Mouse (Mus musculus): ENCODE results near the gene Fcgr3. TPM values are rescaled to one million over a fixed set of nuclear protein-coding genes. Genes with fewer than 3 reads are reported as not detected.

Fcgr3 gene
- polyA plus RNA-seq, 1 experiment: 20.6 TPM

DNA sequence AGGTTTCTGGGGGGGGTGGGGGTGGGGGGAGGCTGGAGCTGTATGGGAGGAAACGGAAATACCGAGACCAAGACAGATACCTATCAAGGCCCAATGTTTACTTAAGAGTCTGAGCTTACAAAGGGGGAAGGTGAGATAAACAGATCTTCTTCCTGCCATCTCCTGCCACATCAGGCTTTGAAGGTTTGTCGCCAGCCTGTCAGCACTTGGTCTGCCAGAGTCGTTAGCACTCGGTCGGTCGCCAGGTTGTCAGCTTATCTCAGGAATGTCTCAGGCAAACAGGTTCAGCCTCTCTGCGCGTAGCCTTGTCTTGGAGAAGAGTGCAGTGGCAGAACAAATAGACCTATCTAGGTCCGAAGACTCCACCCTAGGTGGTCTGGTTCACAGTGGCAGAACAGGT, 4.3 kb downstream of the Fcgr3 start:
- TF ChIP-seq CTCF (IDR thresholded peaks at IDR 0.05; ENCODE audit: extremely low read depth, insufficient read depth, insufficient read length, insufficient replicate concordance): no peak
- TF ChIP-seq POLR2A (IDR thresholded peaks at IDR 0.05; ENCODE audit: low read depth, low read length): no peak
- DNase-seq (ENCODE audit: low read depth in 1 of 2, low spot score in 2 of 2): no peak
- Histone ChIP-seq H3K4me3 (ENCODE audit: extremely low read depth, insufficient read depth, insufficient read length) (no peak overlapping the region), H3K4me1 (ENCODE audit: control insufficient read depth, insufficient read depth, insufficient read length) (peaks cover 8% of the 10 kb centered on the region), H3K27me3 (ENCODE audit: control insufficient read depth, insufficient read depth, low read length) (peaks cover 2% of the 10 kb centered on the region), H3K36me3 (ENCODE audit: control insufficient read depth, insufficient read depth, low read length) (no peaks in the 10 kb centered on the region), H3K27ac (ENCODE audit: insufficient read depth, low read length) (peak overlapping the region; percentile 59; the same call in 1 of the 2 replicates)
- WGBS: 50% methylated on average over 10 of the region's 10 CpGs

DNA sequence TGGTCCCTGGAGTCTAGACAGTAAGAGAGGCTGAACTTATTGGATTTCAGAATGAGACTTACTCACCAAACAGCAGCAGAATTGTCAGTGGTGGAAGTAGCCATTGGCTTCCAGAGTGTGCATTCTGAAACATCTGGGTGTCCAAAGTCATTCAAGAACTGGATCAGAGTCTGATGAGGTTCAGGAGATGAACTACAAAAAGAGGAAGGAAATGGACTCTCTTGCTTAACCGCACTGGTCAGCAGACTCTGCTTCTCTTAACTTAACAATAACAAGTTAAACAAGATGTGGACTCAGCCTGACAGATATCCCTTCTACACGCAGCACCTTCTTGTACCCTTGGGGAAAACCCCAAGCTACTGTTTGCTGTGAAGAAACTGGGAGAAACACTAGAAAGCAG, 5.5 kb downstream of the Fcgr3 start:
- Histone ChIP-seq H3K27ac (ENCODE audit: insufficient read depth, low read length) (peak overlapping the region; percentile 17; the same call in 1 of the 2 replicates), H3K4me3 (ENCODE audit: extremely low read depth, insufficient read depth, insufficient read length) (no peak overlapping the region), H3K4me1 (ENCODE audit: control insufficient read depth, insufficient read depth, insufficient read length) (peaks cover 5% of the 10 kb centered on the region; the same call in 1 of the 2 replicates), H3K36me3 (ENCODE audit: control insufficient read depth, insufficient read depth, low read length) (no peaks in the 10 kb centered on the region), H3K27me3 (ENCODE audit: control insufficient read depth, insufficient read depth, low read length) (no peaks in the 10 kb centered on the region)
- DNase-seq (ENCODE audit: low read depth in 1 of 2, low spot score in 2 of 2): no peak
- TF ChIP-seq POLR2A (IDR thresholded peaks at IDR 0.05; ENCODE audit: low read depth, low read length) (no peak), CTCF (IDR thresholded peaks at IDR 0.05; ENCODE audit: extremely low read depth, insufficient read depth, insufficient read length, insufficient replicate concordance) (no peak)
- WGBS: 9% methylated on average over 2 of the region's 2 CpGs

DNA sequence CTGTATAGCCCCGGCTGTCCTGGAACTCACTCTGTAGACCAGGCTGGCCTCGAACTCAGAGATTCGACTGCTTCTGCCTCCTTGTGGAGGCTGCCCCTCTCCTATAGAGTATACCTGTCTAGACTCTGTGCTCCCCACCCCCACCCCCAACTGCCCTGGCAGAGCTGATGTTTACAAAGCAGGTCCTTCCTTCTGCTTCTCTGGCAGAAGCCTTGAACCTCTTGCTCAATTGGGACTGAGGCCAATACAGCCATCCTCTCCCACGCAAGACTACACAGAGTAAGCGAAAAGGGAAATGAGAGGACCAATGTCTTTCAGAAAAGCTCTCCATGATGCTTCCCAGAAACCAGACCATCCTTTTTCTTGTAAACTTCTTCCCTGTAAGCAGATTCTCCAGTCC, 7.5 kb downstream of the Fcgr3 start:
- TF ChIP-seq POLR2A (IDR thresholded peaks at IDR 0.05; ENCODE audit: low read depth, low read length): no peak
- no peak for TF ChIP-seq CTCF (IDR thresholded peaks at IDR 0.05; ENCODE audit: extremely low read depth, insufficient read depth, insufficient read length, insufficient replicate concordance)
- H3K27ac ChIP-seq (ENCODE audit: insufficient read depth, low read length): no peak overlapping the region

DNA sequence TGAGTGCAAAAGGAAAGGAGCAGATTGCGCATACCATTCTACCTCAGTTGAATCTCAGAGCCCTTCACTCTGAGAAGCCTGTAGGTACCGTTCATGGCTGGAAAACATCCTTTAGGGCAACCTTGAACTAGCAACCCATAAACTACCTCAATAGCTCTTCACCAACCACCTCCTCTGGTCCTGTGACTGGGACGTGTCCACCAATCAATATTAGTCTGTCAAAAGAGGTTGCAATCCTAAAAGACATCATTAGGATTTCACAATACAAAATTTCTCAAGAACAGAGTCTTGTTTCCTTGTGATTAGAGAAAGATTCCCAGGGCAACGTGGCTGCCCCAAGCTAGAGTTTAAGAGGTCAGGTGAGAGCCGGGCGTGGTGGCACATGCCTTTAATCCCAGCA, 11.4 kb downstream of the Fcgr3 start:
- DNase-seq (ENCODE audit: low read depth in 1 of 2, low spot score in 2 of 2): no peak
- Histone ChIP-seq H3K4me3 (ENCODE audit: extremely low read depth, insufficient read depth, insufficient read length) (no peak overlapping the region), H3K4me1 (ENCODE audit: control insufficient read depth, insufficient read depth, insufficient read length) (peaks cover 7% of the 10 kb centered on the region; the same call in 1 of the 2 replicates), H3K27ac (ENCODE audit: insufficient read depth, low read length) (no peak overlapping the region), H3K27me3 (ENCODE audit: control insufficient read depth, insufficient read depth, low read length) (no peaks in the 10 kb centered on the region), H3K36me3 (ENCODE audit: control insufficient read depth, insufficient read depth, low read length) (no peaks in the 10 kb centered on the region)
- 92% methylated on average over 6 of the region's 6 CpGs for WGBS
- no peak for TF ChIP-seq POLR2A (IDR thresholded peaks at IDR 0.05; ENCODE audit: low read depth, low read length)
- TF ChIP-seq CTCF (IDR thresholded peaks at IDR 0.05; ENCODE audit: extremely low read depth, insufficient read depth, insufficient read length, insufficient replicate concordance): no peak

More for the DNA sequence above, 7.5 kb downstream of the Fcgr3 start:
- peaks cover 5% of the 10 kb centered on the region; the same call in 1 of the 2 replicates for H3K4me1 ChIP-seq (ENCODE audit: control insufficient read depth, insufficient read depth, insufficient read length)
- H3K4me3 ChIP-seq (ENCODE audit: extremely low read depth, insufficient read depth, insufficient read length): no peak overlapping the region
- no peaks in the 10 kb centered on the region for H3K36me3 ChIP-seq (ENCODE audit: control insufficient read depth, insufficient read depth, low read length)
- DNase-seq (ENCODE audit: low read depth in 1 of 2, low spot score in 2 of 2): no peak
- WGBS: 75% methylated on average over 5 of the region's 5 CpGs
- no peaks in the 10 kb centered on the region for H3K27me3 ChIP-seq (ENCODE audit: control insufficient read depth, insufficient read depth, low read length)

DNA sequence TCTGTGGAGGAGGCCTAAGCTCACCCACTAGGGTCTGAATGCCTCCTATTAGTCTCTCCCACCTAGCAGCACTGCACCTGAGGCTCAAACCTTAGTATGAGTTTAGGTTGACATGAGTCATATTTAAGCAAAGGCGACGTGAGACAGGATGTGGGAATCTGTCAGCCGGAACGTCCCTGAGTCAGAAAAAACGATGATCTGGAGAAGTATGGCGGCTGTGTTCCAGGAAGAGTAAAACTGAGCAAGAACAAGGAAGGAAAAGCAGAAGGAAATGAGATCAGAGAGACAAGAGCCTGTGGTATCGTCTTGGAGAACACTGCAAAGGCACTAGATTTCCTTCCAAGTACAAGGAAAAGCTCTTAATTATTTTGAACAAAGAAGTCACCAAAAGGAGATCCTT, 14.0 kb downstream of the Fcgr3 start:
- Histone ChIP-seq H3K36me3 (ENCODE audit: control insufficient read depth, insufficient read depth, low read length) (no peaks in the 10 kb centered on the region), H3K27ac (ENCODE audit: insufficient read depth, low read length) (no peak overlapping the region), H3K27me3 (ENCODE audit: control insufficient read depth, insufficient read depth, low read length) (no peaks in the 10 kb centered on the region), H3K4me3 (ENCODE audit: extremely low read depth, insufficient read depth, insufficient read length) (no peak overlapping the region), H3K4me1 (ENCODE audit: control insufficient read depth, insufficient read depth, insufficient read length) (0 out of 2 replicates have a peak, but pooled peaks cover 4% of the 10 kb centered on the region)
- 16% methylated on average over 7 of the region's 7 CpGs for WGBS
- no peak for DNase-seq (ENCODE audit: low read depth in 1 of 2, low spot score in 2 of 2)
- no peak for TF ChIP-seq POLR2A (IDR thresholded peaks at IDR 0.05; ENCODE audit: low read depth, low read length)
- no peak for TF ChIP-seq CTCF (IDR thresholded peaks at IDR 0.05; ENCODE audit: extremely low read depth, insufficient read depth, insufficient read length, insufficient replicate concordance)

DNA sequence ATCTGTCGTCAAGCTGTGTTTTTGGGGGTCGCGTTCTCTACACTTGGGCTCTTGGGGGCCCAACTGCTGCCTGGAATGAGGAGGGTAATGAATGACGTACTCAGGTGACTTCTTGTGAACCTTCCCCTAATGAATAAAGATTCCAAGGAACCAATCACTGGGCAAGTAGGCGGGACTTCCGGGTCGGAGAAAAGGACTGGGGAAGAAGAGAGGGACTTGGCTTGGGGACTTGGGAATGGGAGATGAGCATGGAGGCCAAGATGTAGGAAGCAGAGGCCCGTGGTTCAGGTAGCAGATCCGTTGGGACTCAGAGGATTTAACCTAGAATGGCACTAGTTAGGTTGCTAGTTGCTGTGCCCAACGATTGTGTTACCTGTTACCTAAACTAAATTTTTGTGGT, 15.5 kb downstream of the Fcgr3 start:
- TF ChIP-seq POLR2A (IDR thresholded peaks at IDR 0.05; ENCODE audit: low read depth, low read length) (no peak), CTCF (IDR thresholded peaks at IDR 0.05; ENCODE audit: extremely low read depth, insufficient read depth, insufficient read length, insufficient replicate concordance) (no peak)
- H3K36me3 ChIP-seq (ENCODE audit: control insufficient read depth, insufficient read depth, low read length): no peaks in the 10 kb centered on the region
- 88% methylated on average over 10 of the region's 10 CpGs for WGBS
- 0 out of 2 replicates have a peak, but pooled peaks cover 4% of the 10 kb centered on the region for H3K4me1 ChIP-seq (ENCODE audit: control insufficient read depth, insufficient read depth, insufficient read length)
- no peak overlapping the region for H3K4me3 ChIP-seq (ENCODE audit: extremely low read depth, insufficient read depth, insufficient read length)
- H3K27me3 ChIP-seq (ENCODE audit: control insufficient read depth, insufficient read depth, low read length): no peaks in the 10 kb centered on the region
- DNase-seq (ENCODE audit: low read depth in 1 of 2, low spot score in 2 of 2): no peak
- no peak overlapping the region for H3K27ac ChIP-seq (ENCODE audit: insufficient read depth, low read length)

DNA sequence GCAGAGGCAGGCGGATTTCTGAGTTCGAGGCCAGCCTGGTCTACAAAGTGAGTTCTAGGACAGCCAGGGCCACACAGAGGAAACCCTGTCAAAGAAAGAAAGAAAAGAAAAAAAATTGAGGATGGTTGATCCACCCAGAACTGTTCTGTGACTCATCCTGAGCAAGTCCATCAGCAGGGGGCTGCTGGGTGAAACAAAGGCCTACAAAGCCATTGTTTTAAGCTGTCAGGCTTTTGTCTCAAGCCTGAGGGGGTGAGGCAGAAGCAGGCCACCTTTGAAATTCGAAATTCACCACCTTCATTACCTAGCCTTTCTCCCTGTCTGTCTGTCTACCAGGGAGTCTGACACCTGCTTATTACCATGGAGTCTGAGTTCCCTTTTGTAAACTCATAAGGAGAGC, 18.2 kb downstream of the Fcgr3 start:
- no peak for TF ChIP-seq CTCF (IDR thresholded peaks at IDR 0.05; ENCODE audit: extremely low read depth, insufficient read depth, insufficient read length, insufficient replicate concordance)
- TF ChIP-seq POLR2A (IDR thresholded peaks at IDR 0.05; ENCODE audit: low read depth, low read length): no peak
- Histone ChIP-seq H3K4me1 (ENCODE audit: control insufficient read depth, insufficient read depth, insufficient read length) (0 out of 2 replicates have a peak, but pooled peaks cover 4% of the 10 kb centered on the region), H3K36me3 (ENCODE audit: control insufficient read depth, insufficient read depth, low read length) (no peaks in the 10 kb centered on the region), H3K27ac (ENCODE audit: insufficient read depth, low read length) (no peak overlapping the region), H3K27me3 (ENCODE audit: control insufficient read depth, insufficient read depth, low read length) (no peaks in the 10 kb centered on the region), H3K4me3 (ENCODE audit: extremely low read depth, insufficient read depth, insufficient read length) (no peak overlapping the region)
- no peak for DNase-seq (ENCODE audit: low read depth in 1 of 2, low spot score in 2 of 2)
- WGBS: 88% methylated on average over 3 of the region's 3 CpGs
